Mouse (Mus musculus) cerebellum, postnatal 4 days (tissue): Measurements from ENCODE around the gene Gm16867.
"Not testable (repeated sequence)": the region's sequence is repeated elsewhere in the genome, so short reads cannot be mapped to it uniquely, and the experiment has no call there.

Source experiments
- DNase-seq, 2 experiments: peaks; one replicate each; pipeline ENCODE4 v3.0.0; 2022; ENCODE audit warnings: low spot score in 2 of 2, mixed read lengths in 1 of 2

Gm16867 gene

DNA sequence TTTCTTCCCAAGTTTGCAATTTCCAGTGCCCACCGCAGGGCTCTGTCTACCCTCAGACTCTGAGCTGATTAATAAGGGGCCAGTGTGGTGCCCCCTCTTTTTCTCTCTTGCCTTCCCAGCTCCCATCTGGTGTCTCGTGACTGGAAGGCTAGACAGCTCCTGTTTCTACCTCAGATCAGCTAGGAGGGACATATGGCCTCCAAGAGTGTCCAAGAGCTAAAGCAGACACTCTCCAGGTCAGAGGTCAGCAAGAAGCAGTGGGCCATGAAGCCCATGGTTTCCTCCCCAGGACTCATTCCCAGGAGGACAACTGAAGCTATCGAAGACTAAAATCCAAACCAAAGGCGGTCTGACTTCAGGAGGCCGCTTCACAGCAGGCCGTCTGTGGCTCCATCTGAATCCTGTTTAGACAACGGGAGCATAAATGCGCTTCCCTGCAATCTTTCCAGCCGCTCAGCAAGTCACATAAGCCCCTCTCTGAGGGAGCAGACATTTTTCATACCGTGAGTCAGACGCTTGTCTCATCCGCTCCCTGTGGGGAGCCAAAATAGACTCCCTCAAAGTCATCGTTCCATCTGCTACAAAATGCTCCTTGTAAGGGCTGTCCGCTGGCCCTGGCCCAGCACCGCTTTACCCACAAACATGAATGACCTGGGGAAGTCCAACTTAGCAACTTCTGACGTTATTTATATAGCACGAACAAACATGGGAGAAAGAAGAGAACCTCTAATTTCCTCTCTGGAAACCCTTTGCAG is 35.4 kb downstream of the Gm16867 start:
- not testable (repeated sequence) for DNase-seq

GRCm38 (mm10) chr14:69464465-69464864 is 38.7 kb downstream of the Gm16867 start:
- DNase-seq: not testable (repeated sequence)

- not testable (repeated sequence) for DNase-seq
Measured at GRCm38 (mm10) chr14:69457691-69458090, 45.5 kb downstream of the Gm16867 start.

DNA sequence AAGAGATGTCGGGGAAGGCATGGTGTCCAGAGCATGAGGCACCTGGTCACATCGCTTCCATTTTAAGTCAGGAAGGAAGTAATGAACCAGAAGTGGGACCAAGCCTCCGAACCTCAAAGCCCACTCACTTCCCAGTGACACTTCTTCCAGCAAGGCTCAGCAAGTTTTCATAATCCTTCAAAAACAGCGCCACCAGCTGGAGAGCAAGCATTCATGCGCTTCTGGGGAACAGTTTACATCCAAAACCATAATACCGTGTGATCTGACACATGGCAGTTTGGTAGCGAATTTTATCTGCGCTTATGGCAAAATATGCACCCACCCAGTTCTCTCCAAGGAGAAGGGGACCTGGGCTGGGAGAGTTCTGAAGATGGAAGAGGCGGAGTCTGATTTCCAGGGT is 48.5 kb downstream of the Gm16867 start:
- not testable (repeated sequence) for DNase-seq

- DNase-seq: not testable (repeated sequence)
Measured at GRCm38 (mm10) chr14:69448845-69449244, 54.3 kb downstream of the Gm16867 start.

DNA sequence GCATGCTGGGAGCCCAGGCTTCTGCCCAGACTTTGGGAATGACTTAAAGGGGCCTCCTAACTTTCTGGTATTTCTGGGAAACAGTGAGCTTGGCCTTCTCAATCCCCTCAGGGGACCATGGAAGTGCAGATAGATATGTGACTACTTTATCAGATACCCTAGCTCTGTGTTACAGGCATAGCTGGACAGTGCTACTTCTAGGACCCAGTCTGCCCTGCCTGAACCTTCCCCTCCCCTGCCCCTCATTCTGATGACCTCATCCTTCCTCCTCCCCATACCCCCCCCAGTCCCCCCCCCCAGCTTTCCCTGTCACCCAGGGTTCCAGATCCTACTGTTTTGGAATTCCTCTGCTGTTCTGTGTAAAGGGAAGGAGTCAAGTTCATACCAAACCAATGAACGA is 56.2 kb downstream of the Gm16867 start:
- not testable (repeated sequence) for DNase-seq

- not testable (repeated sequence) for DNase-seq
Measured at GRCm38 (mm10) chr14:69443092-69443692, 60.0 kb downstream of the Gm16867 start.

GRCm38 (mm10) chr14:69440955-69441354 is 62.2 kb downstream of the Gm16867 start:
- DNase-seq: not testable (repeated sequence)

- not testable (repeated sequence) for DNase-seq
Measured at GRCm38 (mm10) chr14:69438678-69439214, 64.4 kb downstream of the Gm16867 start.

- not testable (repeated sequence) for DNase-seq
Measured at GRCm38 (mm10) chr14:69421003-69421402, 82.2 kb downstream of the Gm16867 start.

DNA sequence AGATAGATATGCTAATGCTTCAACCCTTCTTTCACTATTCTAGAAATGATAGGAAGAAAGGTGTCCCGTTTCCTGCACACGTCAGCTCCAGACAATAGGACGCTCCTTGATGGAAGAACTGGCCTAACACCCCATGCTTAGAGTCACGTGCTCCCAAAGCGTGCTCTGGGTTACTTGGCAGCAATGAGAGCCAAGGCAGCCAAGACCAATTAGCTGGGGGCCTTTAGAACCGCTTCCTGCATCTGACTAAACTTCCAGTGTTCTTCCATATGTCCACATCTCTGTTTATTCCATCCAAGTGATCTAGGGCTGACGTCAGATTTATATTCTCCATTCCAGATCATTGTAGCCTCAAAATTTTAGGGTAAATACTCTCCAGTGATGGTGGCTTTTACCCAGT is 85.6 kb downstream of the Gm16867 start:
- DNase-seq: not testable (repeated sequence)
